Mouse (Mus musculus) testis, adult 2 months (tissue): Measurements from ENCODE around the gene Dtnbp1. TPM values are rescaled to one million over a fixed set of nuclear protein-coding genes. Genes with fewer than 3 reads are reported as not detected.

Experiments
- H3K27ac ChIP-seq: fragments of 200-500 bp; 2 replicates; pipeline ENCODE4 v1.5.1; 2012; ENCODE audit warnings: low read depth, low read length; ENCODE audit not compliant: control insufficient read depth, insufficient read depth
- H3K27me3 ChIP-seq: fragments of 200-500 bp; 2 replicates; pipeline ENCODE4 v1.6.1; 2012; ENCODE audit warnings: mild to moderate bottlenecking, low read length, moderate library complexity; ENCODE audit not compliant: control insufficient read depth, insufficient read depth
- H3K36me3 ChIP-seq: fragments of 200-500 bp; 2 replicates; pipeline ENCODE4 v1.6.1; 2012; ENCODE audit warnings: mild to moderate bottlenecking, low read length; ENCODE audit not compliant: control insufficient read depth, insufficient read depth
- H3K4me1 ChIP-seq: fragments of 200-500 bp; 2 replicates; pipeline ENCODE4 v1.6.1; 2012; ENCODE audit warnings: low read length; ENCODE audit not compliant: control insufficient read depth, insufficient read depth
- H3K4me3 ChIP-seq: fragments of 200-500 bp; 2 replicates; pipeline ENCODE4 v1.5.1; 2012; ENCODE audit warnings: low read depth, mild to moderate bottlenecking, low read length, moderate library complexity, mixed read lengths; ENCODE audit not compliant: control insufficient read depth
- CTCF ChIP-seq: fragments of 200-500 bp; IDR thresholded peaks from 2 replicates; pipeline ENCODE4 v1.5.1; 2012; ENCODE audit warnings: low read depth, mild to moderate bottlenecking, inconsistent platforms, low read length, moderate library complexity; ENCODE audit not compliant: control insufficient read depth, insufficient read depth, insufficient replicate concordance
- POLR2A ChIP-seq: fragments of 200-500 bp; IDR thresholded peaks from 2 replicates; pipeline ENCODE4 v1.6.1; 2012; ENCODE audit warnings: low read depth, mild to moderate bottlenecking, inconsistent platforms, low read length, moderate library complexity; ENCODE audit not compliant: control insufficient read depth
- polyA plus RNA-seq: library from polyadenylated mRNA; depleted of rRNA; stranded (reverse); fragments of >200 nt; gene quantifications from 2 replicates; pipeline ENCODE4 v1.2.3, GENCODE M21; 2012; rRNA removed

Dtnbp1 gene
- polyA plus RNA-seq: 96.6 and 96.7 TPM in 2 replicates

GRCm38 (mm10) chr13:45001911-45002615, at the start of gene Dtnbp1:
Gene Dtnbp1, minus strand, starts transcription at chr13:45002147.
- H3K4me1 ChIP-seq: peaks cover 6% of the 10 kb centered on the region
- no peaks in the 10 kb centered on the region; the same call in none of the 2 replicates for H3K36me3 ChIP-seq
- H3K27ac ChIP-seq: peak within 1 kb of the TSS; percentile 73
- H3K27me3 ChIP-seq: no peaks in the 10 kb centered on the region
- TF ChIP-seq POLR2A (peak; percentile 32; the same call in 1 of the 2 replicates), CTCF (no peak)
- H3K4me3 ChIP-seq: peak within 1 kb of the TSS; percentile 87

GRCm38 (mm10) chr13:45049261-45050020, 47.5 kb upstream of the Dtnbp1 start:
- TF ChIP-seq POLR2A: no peak
- no peak overlapping the region for H3K4me3 ChIP-seq
- no peaks in the 10 kb centered on the region for H3K27me3 ChIP-seq
- H3K27ac ChIP-seq: no peak overlapping the region
- no peaks in the 10 kb centered on the region for H3K36me3 ChIP-seq
- H3K4me1 ChIP-seq: no peaks in the 10 kb centered on the region

- no peak overlapping the region for H3K4me3 ChIP-seq
- H3K36me3 ChIP-seq: no peaks in the 10 kb centered on the region
- no peak for TF ChIP-seq POLR2A
- TF ChIP-seq CTCF: no peak
- no peaks in the 10 kb centered on the region for H3K27me3 ChIP-seq
- H3K27ac ChIP-seq: no peak overlapping the region
- no peaks in the 10 kb centered on the region for H3K4me1 ChIP-seq
Observed at GRCm38 (mm10) chr13:45043466-45043865, 41.5 kb upstream of the Dtnbp1 start.

GRCm38 (mm10) chr13:45040741-45041140, 38.8 kb upstream of the Dtnbp1 start:
- no peak for TF ChIP-seq CTCF
- no peak for TF ChIP-seq POLR2A
- no peak overlapping the region for H3K4me3 ChIP-seq

GRCm38 (mm10) chr13:45040195-45040594, 38.2 kb upstream of the Dtnbp1 start:
- H3K36me3 ChIP-seq: no peaks in the 10 kb centered on the region
- H3K4me3 ChIP-seq: no peak overlapping the region
- no peak overlapping the region for H3K27ac ChIP-seq
- TF ChIP-seq CTCF: no peak
- no peak for TF ChIP-seq POLR2A
- H3K4me1 ChIP-seq: no peaks in the 10 kb centered on the region
- H3K27me3 ChIP-seq: no peaks in the 10 kb centered on the region

More at GRCm38 (mm10) chr13:45040741-45041140, 38.8 kb upstream of the Dtnbp1 start:
- no peaks in the 10 kb centered on the region for H3K36me3 ChIP-seq
- no peaks in the 10 kb centered on the region for H3K4me1 ChIP-seq
- H3K27me3 ChIP-seq: no peaks in the 10 kb centered on the region
- no peak overlapping the region for H3K27ac ChIP-seq

- H3K27ac ChIP-seq: no peak overlapping the region
- no peaks in the 10 kb centered on the region for H3K36me3 ChIP-seq
- H3K4me3 ChIP-seq: no peak overlapping the region
- no peaks in the 10 kb centered on the region for H3K27me3 ChIP-seq
- TF ChIP-seq CTCF: no peak
- TF ChIP-seq POLR2A: no peak
- no peaks in the 10 kb centered on the region for H3K4me1 ChIP-seq
Observed at GRCm38 (mm10) chr13:45036417-45036816, 34.5 kb upstream of the Dtnbp1 start.

GRCm38 (mm10) chr13:45034759-45035158, 32.8 kb upstream of the Dtnbp1 start:
- TF ChIP-seq POLR2A (no peak), CTCF (no peak)
- H3K4me1 ChIP-seq: peaks cover 5% of the 10 kb centered on the region
- no peak overlapping the region for H3K27ac ChIP-seq
- no peaks in the 10 kb centered on the region for H3K27me3 ChIP-seq
- no peak overlapping the region for H3K4me3 ChIP-seq
- H3K36me3 ChIP-seq: no peaks in the 10 kb centered on the region
